Mouse (Mus musculus): ENCODE measurements around the gene OR5BS1P.

- no peak for TF ChIP-seq HCFC1 (IDR thresholded peaks at IDR 0.05; ENCODE audit: borderline replicate concordance, insufficient read depth, low read length)
- no peak for TF ChIP-seq CHD2 (IDR thresholded peaks at IDR 0.05; ENCODE audit: low read depth, low read length)
- no peak for TF ChIP-seq ZC3H11A (IDR thresholded peaks at IDR 0.05; ENCODE audit: borderline replicate concordance, low read depth, low read length)
Measured at GRCm38 (mm10) chr15:98491332-98491731, 21.6 kb downstream of the OR5BS1P start.

Measured in ES-E14 (cell line).